Mouse (Mus musculus) liver, embryonic 15.5 days (tissue): Measurements from ENCODE around the gene Gm21992. TPM values are rescaled to one million over a fixed set of nuclear protein-coding genes. Genes with fewer than 3 reads are reported as not detected.

Source experiments
- polyA plus RNA-seq: library from polyadenylated mRNA; unstranded; fragments of >200 nt; fragmentation: Nextera tagmentation; extraction: Ambion mirVana; gene quantifications from 2 replicates; pipeline ENCODE4 v1.2.1, GENCODE M21; 2015

Gene Gm21992
- polyA plus RNA-seq, 1 experiment from 2014 or later, result 12.7 TPM

Other genes starting within 250 kb of the Gm21992 start
- 0.43 and 0.46 TPM in 2 replicates for gene Lrfn4, start 195.9 kb downstream of the Gm21992 start, polyA plus RNA-seq
- 24.1 and 25.3 TPM in 2 replicates for gene Rce1, start 186.0 kb downstream of the Gm21992 start, polyA plus RNA-seq
- gene Gm960, start 112.9 kb downstream of the Gm21992 start, polyA plus RNA-seq, result 0.40 and 0.71 TPM in 2 replicates
- 0.05 and 0.10 TPM in 2 replicates for gene Sptbn2, start 100.4 kb downstream of the Gm21992 start, polyA plus RNA-seq
- 15.6 and 18.7 TPM in 2 replicates for gene Rbm4b, start 55.1 kb downstream of the Gm21992 start, polyA plus RNA-seq
- 25.2 and 29.0 TPM in 2 replicates for gene Rbm4, start 17.7 kb downstream of the Gm21992 start, polyA plus RNA-seq
- gene Rbm14, start within 50 bp of the Gm21992 start, polyA plus RNA-seq, result 37.5 and 41.4 TPM in 2 replicates
- gene Ccs, start 27.7 kb upstream of the Gm21992 start, polyA plus RNA-seq, result 52.4 and 61.9 TPM in 2 replicates
- not detected in 2 replicates for gene Ccdc87, start 27.8 kb upstream of the Gm21992 start, polyA plus RNA-seq
- gene Ctsf, start 43.5 kb upstream of the Gm21992 start, polyA plus RNA-seq, result 25.8 and 28.8 TPM in 2 replicates
- 0.85 and 1.2 TPM in 2 replicates for gene Actn3, start 66.3 kb upstream of the Gm21992 start, polyA plus RNA-seq
- 9.7 and 10.9 TPM in 2 replicates for gene Zdhhc24, start 67.1 kb upstream of the Gm21992 start, polyA plus RNA-seq
- gene Bbs1, start 95.0 kb upstream of the Gm21992 start, polyA plus RNA-seq, result 1.0 TPM in 2 replicates
- gene Dpp3, start 116.7 kb upstream of the Gm21992 start, polyA plus RNA-seq, result 46.0 and 47.8 TPM in 2 replicates
- 0.17 TPM in 2 replicates for gene Peli3, start 131.5 kb upstream of the Gm21992 start, polyA plus RNA-seq
- gene Mrpl11, start 150.5 kb upstream of the Gm21992 start, polyA plus RNA-seq, result 38.1 and 42.8 TPM in 2 replicates
- not detected in 2 replicates for gene Npas4, start 178.7 kb upstream of the Gm21992 start, polyA plus RNA-seq
- 0.86 and 0.97 TPM in 2 replicates for gene Slc29a2, start 212.2 kb upstream of the Gm21992 start, polyA plus RNA-seq
- 8.9 TPM in 2 replicates for gene B4gat1, start 227.2 kb upstream of the Gm21992 start, polyA plus RNA-seq
- 0.36 and 0.54 TPM in 2 replicates for gene AC124502.3, start 227.3 kb upstream of the Gm21992 start, polyA plus RNA-seq
- gene Brms1, start 229.7 kb upstream of the Gm21992 start, polyA plus RNA-seq, result 24.0 and 25.5 TPM in 2 replicates
- gene Rin1, start 238.9 kb upstream of the Gm21992 start, polyA plus RNA-seq, result 0.17 and 0.38 TPM in 2 replicates